Mouse (Mus musculus): ENCODE data around the gene Fgfr2. TPM values are rescaled to one million over a fixed set of nuclear protein-coding genes. Genes with fewer than 3 reads are reported as not detected.

The Fgfr2 gene
- polyA plus RNA-seq, 1 experiment from 2014 or later: 24.9 TPM

- peak overlapping the region; percentile 22; the same call in 1 of the 2 replicates for H3K9ac ChIP-seq (ENCODE audit: low read depth, low read length)
- 39% methylated on average over 4 of the region's 4 CpGs for WGBS (ENCODE audit: insufficient replicate concordance)
- ATAC-seq (replicated peaks; ENCODE audit: insufficient number of reproducible peaks, low FRiP score, low TSS enrichment): no peak
- H3K9me3 ChIP-seq (replicated peaks; ENCODE audit: control insufficient read depth, low read length): no peaks in the 10 kb centered on the region
- H3K4me3 ChIP-seq (ENCODE audit: low read depth, low read length): no peak overlapping the region
- H3K4me1 ChIP-seq (ENCODE audit: control insufficient read depth, insufficient read depth, low read length): peaks cover 91% of the 10 kb centered on the region
- no peaks in the 10 kb centered on the region for H3K36me3 ChIP-seq (ENCODE audit: control insufficient read depth, insufficient read depth, low read length)
- peak overlapping the region; percentile 47 for H3K27ac ChIP-seq (ENCODE audit: low read depth, low read length)
- H3K27me3 ChIP-seq (ENCODE audit: control insufficient read depth, insufficient read depth, low read length): no peaks in the 10 kb centered on the region
- peak overlapping the region; percentile 16; the same call in 1 of the 2 replicates for H3K4me2 ChIP-seq
These were observed 85.5 kb downstream of the Fgfr2 start for GRCm38 (mm10) chr7:133037618-133038017.

- 0 out of 2 replicates have a peak, but pooled peaks have one; percentile 19 for ATAC-seq (replicated peaks; ENCODE audit: insufficient number of reproducible peaks, low FRiP score, low TSS enrichment)
- peak overlapping the region; percentile 16; the same call in 1 of the 2 replicates for H3K4me2 ChIP-seq
- H3K4me3 ChIP-seq (ENCODE audit: low read depth, low read length): no peak overlapping the region
- H3K27ac ChIP-seq (ENCODE audit: low read depth, low read length): peak overlapping the region; percentile 47
- H3K9ac ChIP-seq (ENCODE audit: low read depth, low read length): peak overlapping the region; percentile 22; the same call in 1 of the 2 replicates
- H3K36me3 ChIP-seq (ENCODE audit: control insufficient read depth, insufficient read depth, low read length): no peaks in the 10 kb centered on the region
- no peaks in the 10 kb centered on the region for H3K9me3 ChIP-seq (replicated peaks; ENCODE audit: control insufficient read depth, low read length)
- peaks cover 88% of the 10 kb centered on the region for H3K4me1 ChIP-seq (ENCODE audit: control insufficient read depth, insufficient read depth, low read length)
- H3K27me3 ChIP-seq (ENCODE audit: control insufficient read depth, insufficient read depth, low read length): no peaks in the 10 kb centered on the region
- WGBS (ENCODE audit: insufficient replicate concordance): 52% methylated on average over 5 of the region's 5 CpGs
These were observed 85.9 kb downstream of the Fgfr2 start for GRCm38 (mm10) chr7:133037217-133037616.

- Histone ChIP-seq H3K9ac (ENCODE audit: low read depth, low read length) (peak overlapping the region; percentile 16; the same call in 1 of the 2 replicates), H3K4me1 (ENCODE audit: control insufficient read depth, insufficient read depth, low read length) (peaks cover 76% of the 10 kb centered on the region)
- no peak for ATAC-seq (replicated peaks; ENCODE audit: insufficient number of reproducible peaks, low FRiP score, low TSS enrichment)
These were observed 87.2 kb downstream of the Fgfr2 start for GRCm38 (mm10) chr7:133035901-133036300.

GRCm38 (mm10) chr7:133032589-133033203, 90.5 kb downstream of the Fgfr2 start:
- H3K9ac ChIP-seq (ENCODE audit: low read depth, low read length): no peak overlapping the region
- 46% methylated on average over 7 of the region's 9 CpGs for WGBS (ENCODE audit: insufficient replicate concordance)
- H3K4me1 ChIP-seq (ENCODE audit: control insufficient read depth, insufficient read depth, low read length): peaks cover 52% of the 10 kb centered on the region
- no peak overlapping the region for H3K27ac ChIP-seq (ENCODE audit: low read depth, low read length)
- H3K4me3 ChIP-seq (ENCODE audit: low read depth, low read length): no peak overlapping the region
- H3K36me3 ChIP-seq (ENCODE audit: control insufficient read depth, insufficient read depth, low read length): no peaks in the 10 kb centered on the region
- no peak overlapping the region for H3K4me2 ChIP-seq
- no peak for ATAC-seq (replicated peaks; ENCODE audit: insufficient number of reproducible peaks, low FRiP score, low TSS enrichment)
- no peaks in the 10 kb centered on the region for H3K9me3 ChIP-seq (replicated peaks; ENCODE audit: control insufficient read depth, low read length)
- H3K27me3 ChIP-seq (ENCODE audit: control insufficient read depth, insufficient read depth, low read length): no peaks in the 10 kb centered on the region

More at GRCm38 (mm10) chr7:133035901-133036300, 87.2 kb downstream of the Fgfr2 start:
- Histone ChIP-seq H3K36me3 (ENCODE audit: control insufficient read depth, insufficient read depth, low read length) (no peaks in the 10 kb centered on the region), H3K9me3 (replicated peaks; ENCODE audit: control insufficient read depth, low read length) (no peaks in the 10 kb centered on the region), H3K4me3 (ENCODE audit: low read depth, low read length) (no peak overlapping the region), H3K27ac (ENCODE audit: low read depth, low read length) (peak overlapping the region; percentile 73), H3K27me3 (ENCODE audit: control insufficient read depth, insufficient read depth, low read length) (no peaks in the 10 kb centered on the region), H3K4me2 (peak overlapping the region; percentile 6; the same call in 1 of the 2 replicates)

- peaks cover 47% of the 10 kb centered on the region for H3K4me1 ChIP-seq (ENCODE audit: control insufficient read depth, insufficient read depth, low read length)
- 61% methylated on average over 8 of the region's 8 CpGs for WGBS (ENCODE audit: insufficient replicate concordance)
- no peaks in the 10 kb centered on the region for H3K36me3 ChIP-seq (ENCODE audit: control insufficient read depth, insufficient read depth, low read length)
- H3K4me3 ChIP-seq (ENCODE audit: low read depth, low read length): no peak overlapping the region
- no peaks in the 10 kb centered on the region for H3K9me3 ChIP-seq (replicated peaks; ENCODE audit: control insufficient read depth, low read length)
- no peak overlapping the region for H3K9ac ChIP-seq (ENCODE audit: low read depth, low read length)
- H3K4me2 ChIP-seq: no peak overlapping the region
- H3K27me3 ChIP-seq (ENCODE audit: control insufficient read depth, insufficient read depth, low read length): no peaks in the 10 kb centered on the region
- no peak for ATAC-seq (replicated peaks; ENCODE audit: insufficient number of reproducible peaks, low FRiP score, low TSS enrichment)
- no peak overlapping the region for H3K27ac ChIP-seq (ENCODE audit: low read depth, low read length)
These were observed 93.6 kb downstream of the Fgfr2 start for GRCm38 (mm10) chr7:133029496-133030047.

DNA sequence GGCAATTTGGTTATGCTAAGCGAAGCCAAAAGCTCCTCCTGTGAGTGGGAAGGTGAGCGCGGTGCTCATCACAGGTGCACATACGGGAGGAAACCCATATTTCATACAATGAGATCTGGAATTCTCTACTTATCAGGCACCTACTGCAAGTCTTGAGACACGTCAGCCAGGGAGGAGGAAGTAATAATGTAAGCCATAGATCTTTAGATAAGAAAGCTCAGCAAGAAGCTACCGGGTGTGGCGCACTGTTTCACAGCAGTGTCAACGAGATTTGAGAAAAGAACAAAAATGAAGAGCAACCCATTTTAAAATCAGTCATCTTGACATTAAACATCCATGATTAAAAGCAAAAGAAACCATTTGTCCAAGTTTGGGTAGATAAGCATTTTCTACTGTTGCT, 94.1 kb downstream of the Fgfr2 start:
- H3K4me2 ChIP-seq: no peak overlapping the region
- peaks cover 43% of the 10 kb centered on the region for H3K4me1 ChIP-seq (ENCODE audit: control insufficient read depth, insufficient read depth, low read length)
- no peak overlapping the region for H3K27ac ChIP-seq (ENCODE audit: low read depth, low read length)
- no peak overlapping the region for H3K9ac ChIP-seq (ENCODE audit: low read depth, low read length)
- no peaks in the 10 kb centered on the region for H3K27me3 ChIP-seq (ENCODE audit: control insufficient read depth, insufficient read depth, low read length)
- WGBS (ENCODE audit: insufficient replicate concordance): 80% methylated on average over 8 of the region's 8 CpGs
- no peak overlapping the region for H3K4me3 ChIP-seq (ENCODE audit: low read depth, low read length)
- ATAC-seq (replicated peaks; ENCODE audit: insufficient number of reproducible peaks, low FRiP score, low TSS enrichment): no peak
- H3K36me3 ChIP-seq (ENCODE audit: control insufficient read depth, insufficient read depth, low read length): no peaks in the 10 kb centered on the region
- H3K9me3 ChIP-seq (replicated peaks; ENCODE audit: control insufficient read depth, low read length): no peaks in the 10 kb centered on the region

DNA sequence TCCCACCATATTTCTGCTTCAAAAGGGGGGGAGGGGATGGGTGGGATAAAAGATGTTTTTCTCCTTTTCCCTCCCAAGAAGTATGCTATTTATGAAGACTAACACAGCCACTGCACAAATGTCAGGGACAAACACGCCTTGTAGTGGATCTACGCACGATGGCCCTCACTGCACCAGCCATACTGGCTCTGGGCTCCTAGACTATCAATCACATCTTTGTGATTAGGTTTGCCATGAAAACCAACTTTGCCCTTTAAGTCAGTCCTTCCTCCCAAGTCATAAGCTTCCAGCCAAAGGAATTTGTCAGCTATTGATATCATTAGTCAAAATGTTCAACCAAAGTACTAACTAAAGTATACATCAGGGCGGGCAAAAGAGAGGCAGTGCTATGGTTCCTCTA, 95.2 kb downstream of the Fgfr2 start:
- H3K9me3 ChIP-seq (replicated peaks; ENCODE audit: control insufficient read depth, low read length): no peaks in the 10 kb centered on the region
- WGBS (ENCODE audit: insufficient replicate concordance): 91% methylated on average over 4 of the region's 4 CpGs
- ATAC-seq (replicated peaks; ENCODE audit: insufficient number of reproducible peaks, low FRiP score, low TSS enrichment): no peak
- H3K27ac ChIP-seq (ENCODE audit: low read depth, low read length): no peak overlapping the region
- peaks cover 39% of the 10 kb centered on the region for H3K4me1 ChIP-seq (ENCODE audit: control insufficient read depth, insufficient read depth, low read length)
- H3K27me3 ChIP-seq (ENCODE audit: control insufficient read depth, insufficient read depth, low read length): no peaks in the 10 kb centered on the region
- no peaks in the 10 kb centered on the region for H3K36me3 ChIP-seq (ENCODE audit: control insufficient read depth, insufficient read depth, low read length)
- no peak overlapping the region for H3K9ac ChIP-seq (ENCODE audit: low read depth, low read length)
- no peak overlapping the region for H3K4me2 ChIP-seq
- no peak overlapping the region for H3K4me3 ChIP-seq (ENCODE audit: low read depth, low read length)

DNA sequence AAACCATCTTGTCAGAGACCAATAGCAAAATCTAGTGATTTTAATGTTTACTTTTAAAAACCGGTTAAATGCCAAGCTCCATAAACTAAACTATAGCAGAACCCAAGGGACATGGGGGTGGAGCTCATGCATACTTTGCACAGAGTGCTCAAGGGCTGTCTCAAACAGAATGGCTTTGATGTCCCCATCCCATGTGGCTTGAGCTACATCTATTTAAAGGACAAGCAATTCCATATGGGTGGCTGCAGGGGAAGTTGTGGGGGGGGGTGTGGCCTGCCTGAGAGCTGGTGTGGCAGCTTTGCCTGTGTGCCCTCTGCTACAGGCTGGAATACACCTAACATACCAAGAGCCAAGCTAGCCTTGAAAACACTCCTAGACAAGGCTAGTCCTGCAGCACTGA, 98.5 kb downstream of the Fgfr2 start:
- Histone ChIP-seq H3K9me3 (replicated peaks; ENCODE audit: control insufficient read depth, low read length) (no peaks in the 10 kb centered on the region), H3K4me1 (ENCODE audit: control insufficient read depth, insufficient read depth, low read length) (peaks cover 54% of the 10 kb centered on the region), H3K36me3 (ENCODE audit: control insufficient read depth, insufficient read depth, low read length) (no peaks in the 10 kb centered on the region; the same call in 1 of the 2 replicates), H3K4me3 (ENCODE audit: low read depth, low read length) (no peak overlapping the region), H3K27ac (ENCODE audit: low read depth, low read length) (no peak overlapping the region), H3K4me2 (no peak overlapping the region), H3K27me3 (ENCODE audit: control insufficient read depth, insufficient read depth, low read length) (no peaks in the 10 kb centered on the region), H3K9ac (ENCODE audit: low read depth, low read length) (no peak overlapping the region)
- 85% methylated on average over 1 of the region's 1 CpGs for WGBS (ENCODE audit: insufficient replicate concordance)
- ATAC-seq (replicated peaks; ENCODE audit: insufficient number of reproducible peaks, low FRiP score, low TSS enrichment): no peak

Data from heart, embryonic 11.5 days (tissue).